Mouse (Mus musculus): ENCODE measurements around the gene Ust.
A peak's percentile ranks its signal among the peaks of the same experiment; 100 is the strongest.

The Ust gene

DNA sequence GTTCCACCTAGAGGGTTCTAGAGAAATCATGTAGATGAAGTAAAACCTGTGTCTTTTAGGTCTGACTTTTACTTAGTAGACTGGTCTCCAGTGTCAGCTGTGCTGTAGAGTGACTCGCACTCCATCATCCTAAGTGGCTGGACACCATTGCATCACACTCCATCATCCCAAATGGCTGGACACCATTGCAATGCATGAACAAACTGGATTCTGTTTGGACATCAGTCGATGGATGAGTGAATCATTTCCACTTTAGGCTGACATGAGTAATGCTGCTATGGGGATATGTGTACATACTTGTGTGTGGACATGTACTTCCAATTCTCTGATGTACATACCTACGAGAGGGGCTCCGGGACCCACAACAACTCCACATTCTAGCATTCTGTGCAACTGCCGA, 187.7 kb downstream of the Ust start:
- no peak for DNase-seq (ENCODE audit: low read depth, low spot score)

DNA sequence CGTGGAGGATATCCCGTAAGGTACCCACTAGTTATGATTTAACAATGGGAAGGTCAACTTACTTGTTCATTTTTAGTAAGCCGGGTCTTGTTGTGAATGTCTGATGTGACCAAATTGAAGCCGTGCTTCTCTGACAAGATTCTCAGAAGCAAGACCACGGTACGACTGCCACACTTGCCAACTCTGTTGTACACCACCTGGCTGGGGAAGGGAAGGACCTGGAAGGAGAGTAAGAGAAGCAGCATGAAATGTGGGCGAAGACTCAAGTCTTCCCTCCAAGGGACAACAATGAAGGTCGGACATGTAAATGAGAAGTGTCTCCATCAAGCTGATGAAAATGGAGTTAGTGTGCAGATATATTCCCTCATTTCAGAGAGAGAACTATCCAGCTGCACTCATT, 188.6 kb downstream of the Ust start:
- no peak for DNase-seq (ENCODE audit: low read depth, low spot score)

DNA sequence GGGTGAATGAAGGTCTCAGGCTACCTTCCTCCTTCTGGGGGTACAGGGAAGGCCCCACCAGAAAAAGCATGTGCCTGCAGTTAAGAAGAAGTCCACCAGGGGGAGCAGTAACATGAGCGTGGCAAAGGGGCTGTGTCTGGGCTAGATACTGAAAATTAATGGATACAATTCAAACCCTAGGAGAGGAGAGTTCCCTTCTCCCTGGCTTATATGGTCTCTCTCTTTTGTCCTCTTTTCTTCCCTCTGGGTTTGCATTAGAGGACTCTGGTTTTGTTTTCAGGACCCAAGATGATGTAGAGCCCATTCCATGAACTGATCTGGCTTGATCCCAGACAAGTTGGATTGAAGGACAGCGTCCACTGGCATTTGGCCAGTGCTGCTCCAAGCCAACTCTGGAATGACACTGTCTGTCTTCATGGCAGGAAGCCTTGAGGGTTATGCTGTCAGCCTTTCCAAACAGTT, 195.3 kb downstream of the Ust start:
- DNase-seq (ENCODE audit: low read depth, low spot score): no peak

DNA sequence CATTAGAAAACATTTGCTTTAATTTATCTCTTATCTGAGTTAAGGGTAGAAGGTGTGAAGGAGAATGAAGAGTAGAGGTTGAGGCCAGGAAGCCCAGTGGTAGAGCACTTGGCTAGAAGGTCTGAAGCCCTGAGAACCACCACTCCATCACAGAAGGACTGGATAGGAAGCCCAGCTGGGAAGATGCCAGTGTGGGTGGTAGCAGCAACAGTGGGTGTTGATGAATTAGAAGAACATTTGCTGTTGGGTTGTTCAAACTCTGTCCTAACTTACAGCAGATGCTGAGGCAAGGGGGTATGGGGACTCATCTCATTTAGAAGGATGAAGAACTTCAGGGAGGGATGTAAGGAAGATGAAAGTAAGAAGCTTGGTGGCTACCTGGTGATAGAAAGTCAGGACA, 197.9 kb downstream of the Ust start:
- no peak for DNase-seq (ENCODE audit: low read depth, low spot score)

DNA sequence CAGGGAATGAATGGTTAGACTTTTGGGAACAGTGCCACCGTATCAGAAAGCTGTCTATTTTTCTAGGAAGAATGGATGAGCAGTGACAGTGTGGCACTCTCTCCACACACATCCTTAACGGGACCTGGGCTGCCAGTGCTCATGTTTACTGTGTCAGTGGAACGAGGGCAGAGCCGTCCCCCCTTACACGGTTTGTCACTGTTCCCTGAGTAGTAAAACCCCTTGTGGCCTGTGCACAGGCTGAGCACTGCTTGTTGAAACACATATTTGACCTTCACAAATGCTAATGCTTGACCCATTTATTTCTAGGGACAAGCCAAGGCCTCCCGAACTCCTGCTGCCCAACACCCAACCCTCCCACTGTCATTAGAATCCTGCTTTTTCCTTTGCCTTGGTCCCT, 209.2 kb downstream of the Ust start:
- no peak for DNase-seq (ENCODE audit: low read depth, low spot score)

DNA sequence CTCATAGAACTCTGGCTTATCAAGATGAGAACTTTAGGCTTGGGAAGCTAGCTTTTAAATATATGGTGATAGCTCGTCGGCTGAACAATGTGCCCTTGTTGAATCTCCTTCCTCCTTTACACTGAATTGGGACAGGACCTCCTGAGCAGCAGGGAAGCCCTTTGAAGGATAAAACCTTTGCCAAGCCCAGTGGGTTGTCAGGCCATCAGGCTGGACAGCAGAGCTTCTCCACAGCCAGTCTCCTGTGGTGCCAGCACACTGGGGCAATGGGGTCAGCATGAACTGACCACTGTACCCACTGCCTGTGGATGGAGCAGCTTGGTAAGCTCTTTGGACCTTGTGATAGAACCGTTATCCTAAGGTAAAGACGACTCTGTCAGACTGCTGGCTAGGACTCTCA, 214.4 kb downstream of the Ust start:
- DNase-seq (ENCODE audit: low read depth, low spot score): no peak

DNA sequence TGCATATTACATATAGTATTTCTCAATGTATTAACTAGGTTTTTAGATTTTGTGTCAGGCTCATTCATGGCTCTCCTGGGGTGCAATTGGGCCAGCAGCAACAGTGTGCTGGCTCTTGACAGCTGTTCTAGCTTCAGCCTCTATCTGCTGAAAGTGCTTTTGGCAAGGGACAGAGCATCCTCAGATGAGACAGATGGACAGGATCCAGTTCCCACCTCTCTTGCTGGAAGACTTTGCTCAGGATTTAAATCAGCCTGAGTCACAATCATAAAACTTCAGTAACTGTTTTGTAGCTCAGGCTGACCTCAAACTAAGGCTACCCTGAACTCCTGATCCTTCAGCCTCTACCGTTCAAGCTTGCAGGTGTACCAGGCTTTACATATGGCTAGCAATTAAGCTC, 219.5 kb downstream of the Ust start:
- peak; percentile 45 for DNase-seq (ENCODE audit: low read depth, low spot score)

DNA sequence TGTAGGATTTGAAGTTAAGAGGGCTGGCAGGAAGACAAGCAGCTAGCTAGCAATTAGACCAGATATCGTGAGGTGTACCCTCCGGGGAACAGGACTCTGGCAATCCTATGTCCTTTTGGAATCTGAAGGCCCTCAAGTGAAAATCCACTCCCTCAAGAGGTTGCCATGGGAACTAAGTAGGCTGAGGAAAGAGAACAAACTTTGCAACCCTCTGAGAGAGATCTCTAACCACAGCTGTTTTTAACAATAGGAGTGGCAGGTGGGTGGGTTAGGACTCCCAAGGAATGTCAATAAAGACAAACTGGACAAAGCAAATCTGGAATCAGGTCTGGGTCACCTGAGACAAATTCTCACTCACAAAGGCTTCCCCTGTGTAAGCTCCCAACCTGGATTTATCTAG, 221.4 kb downstream of the Ust start:
- no peak for DNase-seq (ENCODE audit: low read depth, low spot score)

DNA sequence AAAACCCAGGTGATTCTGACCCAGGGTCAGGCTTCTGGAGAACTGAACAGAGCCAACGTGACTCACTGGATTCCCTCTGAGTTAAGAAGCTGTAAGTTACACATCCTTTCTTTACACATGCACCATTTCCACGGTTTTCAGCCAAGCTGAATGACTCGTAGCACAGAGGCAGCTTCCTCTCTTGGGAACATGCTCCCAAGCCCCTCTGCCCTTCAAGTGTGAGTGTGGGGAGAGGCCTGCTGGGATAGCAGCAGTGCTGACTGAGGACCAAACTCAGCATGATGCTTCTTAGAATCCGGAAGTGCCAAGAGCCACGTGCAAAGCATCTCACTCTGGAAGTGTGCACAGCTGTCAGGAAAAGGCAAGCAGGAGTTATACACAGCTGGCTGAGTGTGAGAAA, 228.0 kb downstream of the Ust start:
- DNase-seq (ENCODE audit: low read depth, low spot score): no peak

DNA sequence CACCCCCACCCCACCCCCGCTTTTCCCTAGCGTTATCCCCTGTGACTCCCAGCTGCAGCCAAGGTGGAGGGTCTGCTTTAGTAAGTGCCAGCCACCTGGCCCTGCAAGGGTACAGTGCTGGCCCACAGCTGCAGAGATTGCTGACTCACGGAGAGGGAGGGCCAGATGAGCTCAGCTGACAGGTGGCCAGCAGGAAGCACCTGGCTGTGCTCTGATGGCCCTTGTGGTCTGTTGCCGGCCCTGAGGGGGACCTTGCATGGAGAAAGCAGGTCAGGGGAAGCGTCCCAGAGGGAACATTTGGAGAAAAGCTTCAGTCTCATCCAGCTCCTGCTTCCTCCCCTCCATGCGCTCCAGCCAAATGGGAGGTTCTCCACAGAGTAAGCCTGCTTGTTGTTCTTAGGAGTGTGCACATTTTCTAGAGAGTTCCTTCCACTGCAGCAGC, 231.3 kb downstream of the Ust start:
- no peak for DNase-seq (ENCODE audit: low read depth, low spot score)

DNA sequence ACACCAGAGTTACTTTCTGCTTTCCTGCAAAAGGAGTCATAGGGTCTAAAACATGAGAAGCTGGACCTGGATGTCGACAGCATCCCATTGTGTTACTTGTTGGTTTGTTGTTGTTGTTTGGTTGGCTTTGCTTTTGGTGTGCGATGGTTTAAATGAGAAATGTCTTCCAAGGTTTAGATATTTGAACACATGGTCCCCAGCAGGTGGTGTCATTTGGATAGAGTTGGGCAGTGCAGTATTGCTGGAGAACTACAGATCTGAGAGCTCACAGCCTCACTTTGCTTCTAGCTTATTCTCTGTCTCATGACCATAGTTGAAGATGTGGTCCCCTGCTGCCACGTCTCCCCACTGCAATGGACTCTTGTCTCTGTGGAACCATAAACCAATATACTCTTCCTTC, 234.6 kb downstream of the Ust start:
- DNase-seq (ENCODE audit: low read depth, low spot score): no peak

DNA sequence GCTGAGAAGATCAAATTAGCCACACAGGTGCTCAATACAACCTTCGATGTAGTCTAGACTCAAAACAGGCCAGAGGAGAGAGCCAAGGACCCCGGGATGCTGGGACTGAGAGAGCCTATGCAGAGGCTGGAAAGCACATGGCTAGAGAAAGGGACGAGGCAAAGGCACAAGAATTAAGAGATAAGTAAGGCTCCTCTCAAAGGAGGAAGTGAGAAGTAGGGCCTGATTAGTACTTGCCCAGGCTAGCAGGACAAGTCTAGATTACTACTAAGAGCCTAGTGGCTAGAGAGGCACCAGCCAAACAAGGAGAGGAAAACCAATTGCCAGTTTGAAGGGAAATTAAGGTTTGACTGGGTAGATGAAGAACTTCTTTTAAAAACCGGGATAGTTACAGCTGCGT, 241.5 kb downstream of the Ust start:
- DNase-seq (ENCODE audit: low read depth, low spot score): no peak

DNA sequence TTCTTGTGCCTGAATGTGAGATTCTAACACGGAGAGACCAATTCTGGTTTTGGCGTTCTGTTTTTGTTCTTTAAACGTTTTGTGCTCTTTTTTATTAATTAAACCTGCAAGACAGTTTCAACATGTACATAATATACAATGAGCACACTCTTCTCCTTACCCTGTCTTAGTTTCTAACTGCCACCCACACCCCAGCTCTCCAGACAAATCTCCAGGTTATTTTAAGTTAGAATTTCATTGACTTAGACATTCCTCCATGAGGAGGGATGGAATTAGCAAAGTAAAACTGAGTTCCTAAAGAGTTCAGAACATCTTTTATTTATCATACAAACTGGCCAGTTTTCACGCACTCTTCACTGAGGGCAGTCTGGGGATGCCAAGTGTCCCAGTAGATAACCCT, 248.9 kb downstream of the Ust start:
- peak; percentile 36 for DNase-seq (ENCODE audit: low read depth, low spot score)

DNA sequence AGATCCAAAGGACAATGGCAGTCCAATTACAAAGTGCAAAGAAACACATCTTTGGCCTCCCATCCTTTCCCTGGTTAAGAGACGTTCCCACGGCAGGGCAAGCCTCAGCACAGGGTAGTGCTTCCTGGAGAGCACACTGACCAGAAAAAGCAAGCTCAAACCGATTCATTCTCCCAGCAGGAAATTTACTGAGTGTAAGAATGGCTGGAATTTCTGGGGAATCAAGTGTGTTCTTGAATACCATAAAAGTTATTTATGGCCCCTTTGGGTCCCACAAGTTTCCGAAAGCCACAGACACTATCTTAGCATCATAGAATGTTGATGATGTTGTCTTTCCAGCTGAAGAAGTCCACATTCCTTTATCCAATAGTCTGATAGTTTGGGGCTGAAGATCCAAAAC, 258.9 kb downstream of the Ust start:
- DNase-seq (ENCODE audit: low read depth, low spot score): no peak

DNA sequence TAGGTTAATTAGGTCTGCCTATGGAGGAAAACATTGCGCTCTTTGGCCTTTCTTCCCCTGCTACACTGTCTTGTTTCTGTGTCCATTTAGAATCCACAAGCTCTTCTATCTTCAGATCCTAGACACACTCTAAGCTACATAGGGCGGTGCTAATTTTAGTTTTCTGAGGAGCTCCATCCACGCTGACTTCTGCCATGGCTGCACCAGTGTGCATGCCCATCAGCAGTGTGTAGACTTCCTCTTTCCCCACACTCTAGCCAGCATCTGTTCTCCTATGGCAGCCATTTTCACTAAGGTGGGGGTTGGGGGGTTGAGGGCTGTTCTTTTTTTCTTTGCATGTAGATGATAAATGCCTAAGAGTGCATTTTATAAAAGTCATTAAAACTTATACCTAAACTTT, 268.6 kb downstream of the Ust start:
- DNase-seq (ENCODE audit: low read depth, low spot score): no peak

DNA sequence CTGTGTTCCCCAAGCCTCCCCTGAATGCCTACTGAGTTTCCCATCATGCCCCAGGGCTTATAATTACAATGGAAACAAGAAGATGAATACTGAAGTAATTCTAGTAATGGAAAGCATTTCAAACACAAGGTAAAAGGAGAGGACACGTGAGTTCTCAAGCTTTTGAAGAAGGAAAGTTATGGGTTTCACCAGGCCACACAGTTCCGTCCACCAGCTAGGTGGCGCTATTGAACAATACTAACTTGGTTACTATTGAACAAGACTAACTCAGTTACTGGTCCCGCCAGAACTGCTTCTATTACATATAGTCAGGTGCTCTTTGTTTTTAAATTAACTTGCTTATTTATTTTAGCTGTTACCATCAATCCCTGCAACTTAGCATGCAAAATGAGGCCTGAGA, 276.3 kb downstream of the Ust start:
- DNase-seq (ENCODE audit: low read depth, low spot score): peak; percentile 50

DNA sequence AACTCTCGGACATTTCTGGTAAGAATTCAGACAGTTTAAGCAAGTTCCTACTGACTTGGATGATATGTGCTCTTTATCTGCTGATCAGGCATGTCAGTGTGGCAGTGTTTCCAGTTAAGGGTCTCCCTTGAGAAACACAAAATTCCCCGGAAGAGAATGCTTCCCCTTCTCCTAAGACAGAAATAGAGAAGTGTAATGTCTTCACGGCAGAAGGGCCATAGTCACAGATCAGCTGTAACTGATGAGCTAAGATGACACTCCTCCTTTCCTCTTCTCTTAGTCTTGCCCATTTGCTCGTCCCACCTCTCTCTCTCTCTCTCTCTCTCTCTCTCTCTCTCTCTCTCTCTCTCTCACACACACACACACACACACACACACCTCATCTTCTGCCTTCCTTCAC, 277.9 kb downstream of the Ust start:
- DNase-seq (ENCODE audit: low read depth, low spot score): no peak

DNA sequence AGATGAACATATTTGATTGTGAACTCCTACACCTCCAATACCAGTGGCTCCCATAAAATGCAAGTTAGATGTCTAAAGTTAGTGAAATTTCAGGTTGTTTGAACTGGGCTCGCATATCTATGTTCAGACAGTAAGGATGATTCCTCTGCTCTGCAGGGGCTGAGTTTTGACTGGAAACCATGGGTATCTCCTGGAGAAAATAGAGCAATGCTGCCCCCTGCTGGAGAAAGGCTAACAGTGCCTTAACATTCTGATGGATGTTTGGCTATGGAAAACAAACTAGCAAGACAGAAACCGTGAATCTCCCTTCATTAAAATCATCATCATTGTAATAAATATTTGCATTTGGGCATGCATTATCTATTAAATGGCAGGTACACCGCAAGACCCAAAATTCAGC, 278.4 kb downstream of the Ust start:
- DNase-seq (ENCODE audit: low read depth, low spot score): peak; percentile 41

DNA sequence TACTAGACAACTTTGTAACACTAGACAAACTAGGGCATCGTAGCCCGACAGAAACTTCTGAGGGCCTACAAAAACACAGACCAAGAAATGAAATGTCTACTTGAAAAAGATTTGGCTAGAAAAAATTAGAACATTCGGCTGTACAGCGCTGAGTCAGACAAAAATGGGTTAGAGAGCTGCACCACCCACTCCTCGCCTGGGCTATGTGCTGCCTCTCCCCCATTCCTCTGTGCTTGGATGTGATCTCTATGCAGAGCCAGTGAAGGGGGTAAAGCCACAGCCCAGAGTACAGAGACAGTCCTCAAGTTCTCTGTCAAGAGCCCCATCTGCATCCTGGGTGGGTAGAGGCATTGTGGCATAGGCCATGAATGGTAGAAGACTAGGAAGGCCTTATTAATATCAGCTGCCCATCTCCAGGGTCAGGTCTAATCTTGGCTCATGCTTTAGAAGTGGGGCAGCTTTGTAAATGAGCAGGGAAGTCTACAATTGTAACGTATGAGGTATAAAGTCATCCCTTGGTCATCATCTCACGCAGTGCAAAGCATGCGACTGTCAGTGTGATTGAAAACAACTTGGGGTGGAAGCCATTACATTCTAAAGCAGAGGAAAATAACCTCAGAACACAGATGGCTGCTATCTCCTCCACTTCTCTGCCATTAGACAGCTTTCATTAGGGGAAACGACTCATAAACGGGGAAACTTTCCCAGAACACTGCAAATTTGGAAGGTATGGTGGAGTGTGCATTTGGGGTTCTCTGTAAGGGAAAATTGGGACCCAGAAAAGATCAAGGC, 281.6 kb downstream of the Ust start:
- peak; percentile 83 for DNase-seq (ENCODE audit: low read depth, low spot score)

DNA sequence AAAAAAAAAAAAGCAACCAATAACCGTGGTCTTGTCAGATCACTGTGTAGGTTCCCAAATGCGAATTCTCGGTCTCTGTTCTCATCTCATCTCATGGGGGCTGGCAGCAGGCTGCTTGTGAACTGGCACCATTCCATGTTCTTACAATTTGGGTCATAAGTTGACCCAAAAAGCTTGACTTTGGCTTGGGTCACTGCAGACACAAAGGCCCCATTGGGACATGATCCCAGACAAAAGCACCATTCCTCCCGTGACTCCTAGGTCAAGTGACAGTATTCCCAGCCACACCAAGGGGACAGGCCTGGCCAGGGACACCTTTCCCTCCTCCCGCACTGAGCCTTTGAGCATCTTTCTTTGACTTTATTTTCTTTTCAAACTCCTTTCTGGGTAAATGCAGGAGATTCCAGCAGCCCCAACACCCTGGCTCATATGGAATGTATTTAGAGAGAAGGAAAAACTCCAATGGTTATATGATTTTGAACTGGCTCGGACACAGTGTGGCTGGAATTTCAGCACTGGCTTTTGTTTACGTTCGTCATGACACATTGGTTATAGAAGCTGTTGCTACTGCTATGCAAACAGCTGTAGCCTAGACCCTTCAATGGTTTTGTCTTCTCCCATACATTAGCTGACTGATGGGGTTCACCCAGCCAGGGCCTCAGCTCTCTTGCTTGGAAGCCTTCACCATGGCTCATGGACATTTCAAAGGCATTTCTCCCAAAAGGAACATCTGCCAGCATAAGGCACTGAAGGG, 285.3 kb downstream of the Ust start:
- DNase-seq (ENCODE audit: low read depth, low spot score): no peak

DNA sequence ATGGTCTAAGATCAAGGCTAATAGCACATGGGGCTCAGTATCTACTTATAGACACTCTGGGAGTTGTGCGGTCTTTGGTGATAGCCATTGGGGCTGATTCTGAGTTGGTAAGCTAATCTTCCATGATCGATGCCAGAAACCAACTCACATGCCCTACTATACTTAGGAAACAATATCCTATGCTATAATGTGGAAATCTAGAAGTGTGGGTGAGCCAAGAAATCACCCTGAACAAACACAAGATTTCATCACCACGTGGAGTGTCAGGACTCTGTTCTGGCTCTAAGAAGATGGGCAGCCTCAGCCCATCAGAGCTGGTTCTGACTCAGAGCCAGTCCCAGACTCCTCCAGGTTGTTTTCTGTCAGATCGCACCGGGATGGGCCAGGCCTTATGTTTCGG, 286.1 kb downstream of the Ust start:
- no peak for DNase-seq (ENCODE audit: low read depth, low spot score)

DNA sequence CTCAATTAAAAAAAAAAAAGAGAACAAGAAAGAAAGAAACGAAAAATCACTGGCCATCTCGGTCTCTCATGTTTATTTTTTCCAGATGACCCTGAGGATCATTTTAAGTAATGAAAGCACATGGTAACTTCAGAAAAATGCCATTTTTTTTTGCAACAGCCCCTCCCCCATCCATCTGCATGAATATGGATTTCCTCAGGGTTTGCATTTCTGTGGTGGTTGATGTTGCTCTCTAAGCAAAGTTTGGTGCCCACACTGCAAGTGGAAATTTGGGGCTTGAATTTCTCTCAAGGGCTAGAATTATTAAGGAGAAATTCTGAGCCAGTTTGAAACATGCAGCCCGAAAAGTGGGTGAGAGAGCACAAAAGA, 290.3 kb downstream of the Ust start:
- no peak for DNase-seq (ENCODE audit: low read depth, low spot score)

DNA sequence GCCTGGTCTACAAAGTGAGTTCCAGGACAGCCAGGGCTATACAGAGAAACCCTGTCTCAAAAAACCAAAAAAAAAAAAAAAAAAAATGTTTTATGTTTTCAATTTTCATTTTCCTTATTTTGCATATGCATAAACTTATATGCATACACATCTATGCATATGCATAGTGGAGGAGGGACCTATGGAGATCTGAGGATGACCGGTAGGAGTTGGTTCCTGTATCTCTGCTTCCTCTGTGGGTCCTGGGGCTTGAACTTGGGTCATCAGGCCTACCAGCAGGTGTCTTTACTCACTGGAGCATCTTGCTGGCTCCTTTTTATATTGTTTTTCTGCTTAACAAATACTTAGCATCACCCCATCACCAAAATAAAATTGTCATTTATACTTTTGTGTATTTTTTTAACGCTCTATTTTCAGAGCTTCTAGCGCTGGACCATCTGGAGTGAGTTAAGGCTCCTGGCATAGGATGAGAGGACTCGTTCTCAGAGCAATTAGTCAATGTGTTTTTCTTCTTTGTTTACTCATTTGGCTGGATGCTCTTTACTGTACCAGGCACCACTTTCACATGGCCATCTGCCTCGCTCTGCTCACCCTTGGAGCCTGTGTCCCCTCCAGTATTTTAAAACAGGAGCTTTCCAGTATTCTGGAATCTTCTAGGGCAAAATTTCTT, 290.8 kb downstream of the Ust start:
- DNase-seq (ENCODE audit: low read depth, low spot score): peak; percentile 72
